ENCODE assay signal across 8 mouse cellular contexts in genomic region chr17:24529007-24529451, GRCm38 (mm10). TPM values are rescaled to one million over a fixed set of nuclear protein-coding genes. Genes with fewer than 3 reads are reported as not detected.
DNase-seq lines count a peak whose midpoint lies in the region; ATAC-seq and TF ChIP-seq lines count a peak whose summit lies in the region.

No protein-coding gene starts in this region.

- H3K4me1 ChIP-seq in bone marrow macrophage, adult 2 months (ENCODE audit: control insufficient read depth, insufficient read depth, low read length), result peaks cover 26% of the 10 kb centered on the region
- H3K4me1 ChIP-seq in embryonic fibroblast, embryonic 13.5 days (ENCODE audit: control insufficient read depth, insufficient read depth, low read length), result peaks cover 7% of the 10 kb centered on the region; the same call in 1 of the 2 replicates
- H3K4me1 ChIP-seq in hindbrain, embryonic 15.5 days (replicated peaks), result peaks cover 73% of the 10 kb centered on the region
- peaks cover 29% of the 10 kb centered on the region for H3K4me1 ChIP-seq in liver, embryonic 11.5 days (replicated peaks; ENCODE audit: control insufficient read depth, insufficient read depth, low read length)

- H3K27me3 ChIP-seq in hindbrain, embryonic 15.5 days, result no peaks in the 10 kb centered on the region
- no peaks in the 10 kb centered on the region for H3K27me3 ChIP-seq in liver, embryonic 11.5 days (replicated peaks; ENCODE audit: control insufficient read depth, insufficient read depth, low read length)

- H3K36me3 ChIP-seq in hindbrain, embryonic 15.5 days, result no peaks in the 10 kb centered on the region
- H3K36me3 ChIP-seq in liver, embryonic 11.5 days (ENCODE audit: control insufficient read depth, insufficient read depth, low read length), result peaks cover 10% of the 10 kb centered on the region

- H3K4me3 ChIP-seq in bone marrow macrophage, adult 2 months (ENCODE audit: insufficient read depth, low read length), result peak overlapping the region; percentile 72
- H3K4me3 ChIP-seq in embryonic fibroblast, embryonic 13.5 days (ENCODE audit: insufficient read depth, low read length), result peak overlapping the region; percentile 88
- H3K4me3 ChIP-seq in hindbrain, embryonic 15.5 days, result peak overlapping the region; percentile 76
- peak overlapping the region; percentile 91 for H3K4me3 ChIP-seq in liver, embryonic 11.5 days (ENCODE audit: low read depth, low read length)

- TF ChIP-seq CTCF in bone marrow macrophage, adult 2 months (IDR thresholded peaks at IDR 0.05; ENCODE audit: low read depth, low read length), result peak; percentile 62; the same call in 1 of the 2 replicates
- TF ChIP-seq CTCF in embryonic fibroblast, embryonic 13.5 days (IDR thresholded peaks at IDR 0.05; ENCODE audit: borderline replicate concordance, insufficient read depth, low read length), result peak; percentile 68; the same call in 1 of the 2 replicates

- 1% methylated on average over 4 of the region's 4 CpGs for WGBS in hindbrain, embryonic 15.5 days
- under 1% methylated on average over 4 of the region's 4 CpGs for WGBS in liver, embryonic 11.5 days

- H3K9ac ChIP-seq in hindbrain, embryonic 15.5 days, result peak overlapping the region; percentile 74
- H3K9ac ChIP-seq in liver, embryonic 11.5 days (ENCODE audit: low read depth, low read length), result peak overlapping the region; percentile 95

- no peak for ATAC-seq in hindbrain, embryonic 15.5 days (ENCODE audit: low FRiP score, low read depth)
- no peak for ATAC-seq in liver, embryonic 11.5 days (replicated peaks; ENCODE audit: low FRiP score)

- DNase-seq in ovary, postnatal 36 days (ENCODE audit: low spot score), result peak; percentile 59
- DNase-seq in ovary, postnatal 10 days (ENCODE audit: low spot score), result no peak
- DNase-seq in liver, embryonic 11.5 days (ENCODE audit: low spot score), result peak; percentile 65
- peak; percentile 27 to 58 for DNase-seq in natural killer cell, adult 2 months (ENCODE audit: low spot score in 2 of 2)
- DNase-seq in frontal cortex, postnatal 25 days (ENCODE audit: low spot score in 2 of 2), result no peak

- peak overlapping the region; percentile 80 for H3K27ac ChIP-seq in bone marrow macrophage, adult 2 months (ENCODE audit: insufficient read depth, low read depth, low read length)
- H3K27ac ChIP-seq in embryonic fibroblast, embryonic 13.5 days (ENCODE audit: insufficient read depth, low read length), result peak overlapping the region; percentile 89
- peak overlapping the region; percentile 87 for H3K27ac ChIP-seq in hindbrain, embryonic 15.5 days (replicated peaks)
- H3K27ac ChIP-seq in liver, embryonic 11.5 days (ENCODE audit: low read depth, low read length), result peak overlapping the region; percentile 97

- H3K4me2 ChIP-seq in hindbrain, embryonic 15.5 days, result peak overlapping the region; percentile 82
- peak overlapping the region; percentile 94 for H3K4me2 ChIP-seq in liver, embryonic 11.5 days

- H3K9me3 ChIP-seq in hindbrain, embryonic 15.5 days, result no peaks in the 10 kb centered on the region
- H3K9me3 ChIP-seq in liver, embryonic 11.5 days (ENCODE audit: control insufficient read depth, low read length), result no peaks in the 10 kb centered on the region

- no peak for TF ChIP-seq POLR2A in bone marrow macrophage, adult 2 months (IDR thresholded peaks at IDR 0.05; ENCODE audit: borderline replicate concordance, low read depth, low read length)
- peak; percentile 60; the same call in 1 of the 2 replicates for TF ChIP-seq POLR2A in embryonic fibroblast, embryonic 13.5 days (IDR thresholded peaks at IDR 0.05; ENCODE audit: low read depth, low read length)

RNA-seq across cellular contexts. Expression of gene Traf7, which starts 1.3 kb away (rescaled TPM):
- 88.8 and 102 TPM in 2 replicates for polyA plus RNA-seq in bone marrow macrophage, adult 2 months (2012; ENCODE audit: insufficient read depth, insufficient read length, missing spikeins)
- polyA plus RNA-seq in embryonic fibroblast, embryonic 13.5 days (2011; ENCODE audit: insufficient read length, low read depth, missing spikeins), result 161 and 163 TPM in 2 replicates
- 88.7 and 91.0 TPM in 2 replicates for polyA plus RNA-seq in hindbrain, embryonic 15.5 days (2015; fragmentation: Nextera tagmentation; extraction: Ambion mirVana)
- polyA plus RNA-seq in liver, embryonic 11.5 days (2014; fragmentation: Nextera tagmentation; extraction: Ambion mirVana), result 81.0 and 90.7 TPM in 2 replicates

RNA-seq across cellular contexts. Expression of gene Rab26, which starts 5.0 kb away (rescaled TPM):
- polyA plus RNA-seq in bone marrow macrophage, adult 2 months (2012; ENCODE audit: insufficient read depth, insufficient read length, missing spikeins), result 0.44 TPM in 1 of 2 replicates, not detected in the other
- 1.4 and 1.6 TPM in 2 replicates for polyA plus RNA-seq in embryonic fibroblast, embryonic 13.5 days (2011; ENCODE audit: insufficient read length, low read depth, missing spikeins)
- 6.3 and 8.2 TPM in 2 replicates for polyA plus RNA-seq in hindbrain, embryonic 15.5 days (2015; fragmentation: Nextera tagmentation; extraction: Ambion mirVana)
- polyA plus RNA-seq in liver, embryonic 11.5 days (2014; fragmentation: Nextera tagmentation; extraction: Ambion mirVana), result 2.0 and 2.4 TPM in 2 replicates

RNA-seq across cellular contexts. Expression of gene Pkd1, which starts 20.6 kb away (rescaled TPM):
- 22.3 and 24.6 TPM in 2 replicates for polyA plus RNA-seq in bone marrow macrophage, adult 2 months (2012; ENCODE audit: insufficient read depth, insufficient read length, missing spikeins)
- 63.1 and 66.7 TPM in 2 replicates for polyA plus RNA-seq in embryonic fibroblast, embryonic 13.5 days (2011; ENCODE audit: insufficient read length, low read depth, missing spikeins)
- 22.6 and 30.3 TPM in 2 replicates for polyA plus RNA-seq in hindbrain, embryonic 15.5 days (2015; fragmentation: Nextera tagmentation; extraction: Ambion mirVana)
- polyA plus RNA-seq in liver, embryonic 11.5 days (2014; fragmentation: Nextera tagmentation; extraction: Ambion mirVana), result 8.7 and 12.2 TPM in 2 replicates

RNA-seq across cellular contexts. Expression of gene Caskin1, which starts 40.6 kb away (rescaled TPM):
- polyA plus RNA-seq in bone marrow macrophage, adult 2 months (2012; ENCODE audit: insufficient read depth, insufficient read length, missing spikeins), result 0.34 TPM in 1 of 2 replicates, not detected in the other
- not detected in 2 replicates for polyA plus RNA-seq in embryonic fibroblast, embryonic 13.5 days (2011; ENCODE audit: insufficient read length, low read depth, missing spikeins)
- 51.4 and 55.0 TPM in 2 replicates for polyA plus RNA-seq in hindbrain, embryonic 15.5 days (2015; fragmentation: Nextera tagmentation; extraction: Ambion mirVana)
- 0.47 and 0.56 TPM in 2 replicates for polyA plus RNA-seq in liver, embryonic 11.5 days (2014; fragmentation: Nextera tagmentation; extraction: Ambion mirVana)

RNA-seq across cellular contexts. Expression of gene Mlst8, which starts 50.2 kb away (rescaled TPM):
- polyA plus RNA-seq in bone marrow macrophage, adult 2 months (2012; ENCODE audit: insufficient read depth, insufficient read length, missing spikeins), result 14.8 and 16.0 TPM in 2 replicates
- polyA plus RNA-seq in embryonic fibroblast, embryonic 13.5 days (2011; ENCODE audit: insufficient read length, low read depth, missing spikeins), result 20.9 and 23.3 TPM in 2 replicates
- 35.4 and 36.0 TPM in 2 replicates for polyA plus RNA-seq in hindbrain, embryonic 15.5 days (2015; fragmentation: Nextera tagmentation; extraction: Ambion mirVana)
- 22.3 TPM in 2 replicates for polyA plus RNA-seq in liver, embryonic 11.5 days (2014; fragmentation: Nextera tagmentation; extraction: Ambion mirVana)

Comparison
In these comparisons a context has a peak if more than half of its experiments do, and no peak if none do; other contexts are left out.
1. DNase-seq: peak in ovary, postnatal 36 days (single experiment), liver, embryonic 11.5 days (single experiment) and natural killer cell, adult 2 months (2 of 2); none in ovary, postnatal 10 days (single experiment) and frontal cortex, postnatal 25 days (0 of 2).
2. Peak in every context shown above with its lines, with median percentiles within 50 percentile points of each other: H3K27ac ChIP-seq and H3K4me3 ChIP-seq.